Mouse (Mus musculus): ENCODE results near the gene Snx13.

DNA sequence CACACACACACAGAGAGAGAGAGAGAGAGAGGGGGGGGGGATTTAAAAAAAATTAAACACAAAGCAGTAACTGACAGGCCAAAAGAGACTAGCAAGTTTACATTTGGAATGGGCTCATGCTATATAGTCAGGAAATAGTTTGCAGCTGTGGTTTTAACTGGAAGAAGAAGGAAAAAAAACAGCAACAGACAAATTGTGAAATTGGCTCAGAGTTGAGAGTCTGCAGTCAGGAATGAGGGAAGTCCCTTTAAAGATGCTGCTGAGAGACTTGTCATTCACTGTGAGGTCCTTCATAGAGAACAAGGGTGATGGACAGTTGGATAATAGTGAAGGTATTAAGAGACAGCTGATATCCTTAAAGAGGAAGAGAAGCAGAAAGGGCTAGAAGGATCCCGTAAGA lies 35.5 kb upstream of the Snx13 start:
- TF ChIP-seq CTCF (IDR thresholded peaks at IDR 0.05; ENCODE audit: borderline replicate concordance, insufficient read depth, low read length) (no peak), POLR2A (IDR thresholded peaks at IDR 0.05; ENCODE audit: low read depth, low read length) (no peak)
